Mouse (Mus musculus): ENCODE data around the gene Ugt1a6a. TPM values are rescaled to one million over a fixed set of nuclear protein-coding genes. Genes with fewer than 3 reads are reported as not detected.

The Ugt1a6a gene
- polyA plus RNA-seq, 1 experiment from 2014 or later, result 3.2 TPM

DNA sequence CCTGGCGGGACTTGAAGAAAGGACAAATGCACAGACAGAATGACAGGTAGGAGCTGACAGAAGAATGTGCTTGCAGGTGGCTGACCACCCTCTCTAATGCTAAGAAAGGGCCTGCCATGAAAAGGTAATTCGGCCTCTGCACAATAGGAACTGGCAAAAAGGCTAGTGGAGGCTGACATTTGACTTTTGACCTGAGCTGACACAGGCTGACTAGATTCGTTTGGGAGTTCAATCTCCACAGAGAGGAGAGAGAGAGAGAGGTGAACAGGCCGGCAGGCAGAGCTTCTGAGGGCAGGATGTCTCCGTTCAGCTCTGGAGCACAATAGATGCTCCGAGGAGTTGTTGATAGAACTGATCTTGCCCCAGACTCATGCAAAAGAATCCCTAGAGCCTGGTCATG is 111.8 kb downstream of the Ugt1a6a start:
- Histone ChIP-seq H3K4me1 (no peaks in the 10 kb centered on the region), H3K4me3 (no peak overlapping the region), H3K9ac (no peak overlapping the region), H3K4me2 (no peak overlapping the region), H3K9me3 (peaks cover 25% of the 10 kb centered on the region), H3K27me3 (no peaks in the 10 kb centered on the region), H3K36me3 (no peaks in the 10 kb centered on the region), H3K27ac (no peak overlapping the region)
- 47% methylated on average over 6 of the region's 6 CpGs for WGBS
- ATAC-seq (ENCODE audit: borderline replicate concordance, extremely low read depth, low FRiP score, low TSS enrichment), result no peak

DNA sequence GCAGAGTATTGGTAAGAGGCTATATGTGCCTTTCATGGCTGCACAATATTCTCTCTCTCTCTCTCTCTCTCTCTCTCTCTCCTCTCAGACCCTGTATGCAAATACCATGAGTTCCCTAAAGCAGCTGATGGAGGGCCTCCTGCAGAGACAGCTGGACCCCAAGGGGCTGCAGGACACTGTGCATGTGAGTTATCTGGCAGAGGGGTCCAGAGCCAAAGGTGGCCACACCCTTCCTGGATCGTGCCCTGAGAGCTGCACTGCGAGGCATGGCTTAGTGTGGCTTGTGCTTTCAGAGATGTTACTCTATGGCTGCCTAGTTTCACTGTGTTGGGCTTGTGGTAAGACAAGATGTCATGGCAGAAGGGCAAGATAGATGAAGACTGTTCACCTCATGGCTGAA is 113.1 kb downstream of the Ugt1a6a start:
- no peak for ATAC-seq (ENCODE audit: borderline replicate concordance, extremely low read depth, low FRiP score, low TSS enrichment)
- no peak overlapping the region for H3K27ac ChIP-seq
- H3K9me3 ChIP-seq, result peaks cover 23% of the 10 kb centered on the region
- no peak overlapping the region for H3K4me2 ChIP-seq
- H3K4me3 ChIP-seq, result no peak overlapping the region
- H3K36me3 ChIP-seq, result no peaks in the 10 kb centered on the region
- WGBS, result 45% methylated on average over 2 of the region's 2 CpGs
- no peaks in the 10 kb centered on the region for H3K4me1 ChIP-seq
- no peak overlapping the region for H3K9ac ChIP-seq
- H3K27me3 ChIP-seq, result no peaks in the 10 kb centered on the region

DNA sequence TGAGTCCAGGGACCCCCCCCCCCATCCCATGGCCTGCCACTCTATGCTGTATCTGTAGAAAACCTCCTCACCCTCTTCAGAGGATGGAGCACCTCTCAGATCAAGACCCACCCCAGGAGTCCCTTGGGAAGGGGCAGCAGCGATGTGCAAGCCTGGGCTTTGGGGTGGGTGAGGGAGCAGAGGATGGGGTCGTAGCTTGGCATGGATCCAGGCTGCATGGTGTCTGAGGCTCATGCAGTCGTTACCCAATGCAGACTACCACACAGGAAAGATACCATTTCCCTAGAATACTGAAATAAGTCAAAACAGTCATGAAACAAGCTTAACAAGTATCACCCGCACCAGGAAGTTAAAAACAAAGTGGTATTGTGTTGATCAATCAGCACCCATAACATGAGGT is 114.0 kb downstream of the Ugt1a6a start:
- no peaks in the 10 kb centered on the region for H3K27me3 ChIP-seq
- no peak overlapping the region for H3K4me2 ChIP-seq
- no peak overlapping the region for H3K9ac ChIP-seq
- H3K27ac ChIP-seq, result no peak overlapping the region
- no peaks in the 10 kb centered on the region for H3K36me3 ChIP-seq
- H3K9me3 ChIP-seq, result peaks cover 19% of the 10 kb centered on the region
- H3K4me3 ChIP-seq, result no peak overlapping the region
- ATAC-seq (ENCODE audit: borderline replicate concordance, extremely low read depth, low FRiP score, low TSS enrichment), result peak; percentile 4; the same call in 1 of the 2 replicates
- no peaks in the 10 kb centered on the region for H3K4me1 ChIP-seq
- 64% methylated on average over 4 of the region's 4 CpGs for WGBS

GRCm38 (mm10) chr1:88249596-88249995 is 115.0 kb downstream of the Ugt1a6a start:
- no peak for ATAC-seq (ENCODE audit: borderline replicate concordance, extremely low read depth, low FRiP score, low TSS enrichment)
- no peaks in the 10 kb centered on the region for H3K4me1 ChIP-seq
- H3K4me2 ChIP-seq, result no peak overlapping the region
- no peaks in the 10 kb centered on the region for H3K36me3 ChIP-seq
- H3K9me3 ChIP-seq, result peaks cover 19% of the 10 kb centered on the region
- 72% methylated on average over 7 of the region's 7 CpGs for WGBS
- H3K27me3 ChIP-seq, result no peaks in the 10 kb centered on the region
- H3K27ac ChIP-seq, result no peak overlapping the region
- H3K4me3 ChIP-seq, result no peak overlapping the region
- H3K9ac ChIP-seq, result no peak overlapping the region

DNA sequence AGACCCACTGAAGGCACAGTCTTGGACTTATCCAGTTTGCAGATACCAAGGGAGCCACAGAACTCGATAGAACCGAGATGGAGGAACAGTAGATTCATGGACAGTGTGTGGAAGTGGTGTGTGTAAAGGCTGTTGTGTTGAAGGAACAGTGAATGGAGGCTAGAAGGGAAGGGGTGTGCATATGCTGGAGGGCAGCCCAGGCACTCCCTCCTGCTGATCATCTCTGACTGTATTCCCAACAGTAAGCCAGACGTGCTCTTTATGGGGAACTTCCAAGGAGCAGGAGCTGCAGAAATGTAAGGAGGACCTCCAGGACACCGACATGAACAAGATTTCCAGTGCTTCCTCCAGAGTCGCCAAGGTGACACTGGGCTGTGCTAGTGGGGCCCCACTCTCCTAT is 115.4 kb downstream of the Ugt1a6a start:
- 78% methylated on average over 5 of the region's 5 CpGs for WGBS
- H3K27me3 ChIP-seq, result no peaks in the 10 kb centered on the region
- no peak overlapping the region for H3K4me2 ChIP-seq
- peaks cover 19% of the 10 kb centered on the region for H3K9me3 ChIP-seq
- no peak overlapping the region for H3K27ac ChIP-seq
- no peak for ATAC-seq (ENCODE audit: borderline replicate concordance, extremely low read depth, low FRiP score, low TSS enrichment)
- no peaks in the 10 kb centered on the region for H3K36me3 ChIP-seq
- no peaks in the 10 kb centered on the region for H3K4me1 ChIP-seq
- no peak overlapping the region for H3K9ac ChIP-seq
- H3K4me3 ChIP-seq, result no peak overlapping the region

DNA sequence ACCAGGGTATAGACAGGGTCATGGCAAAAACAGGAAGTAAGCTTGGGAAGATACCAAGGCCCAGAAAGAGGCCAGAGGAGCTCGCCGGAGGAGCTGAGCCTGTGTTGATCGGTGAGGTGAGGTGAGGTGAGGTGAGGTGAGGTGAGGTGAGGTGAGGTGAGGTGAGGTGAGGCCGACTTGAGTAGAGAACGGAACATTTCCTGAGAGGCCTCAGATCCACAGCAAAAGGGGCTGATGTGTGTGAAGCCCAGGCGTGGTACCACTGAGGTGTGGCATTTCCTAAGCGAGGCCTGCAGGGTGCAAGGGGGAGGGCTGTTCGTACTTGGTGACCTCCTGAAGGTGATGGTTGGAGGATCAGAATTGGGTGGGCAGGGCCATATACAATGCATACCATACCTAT is 118.5 kb downstream of the Ugt1a6a start:
- Histone ChIP-seq H3K9ac (no peak overlapping the region), H3K4me3 (no peak overlapping the region), H3K4me1 (no peaks in the 10 kb centered on the region), H3K9me3 (peaks cover 19% of the 10 kb centered on the region), H3K27ac (no peak overlapping the region), H3K36me3 (no peaks in the 10 kb centered on the region), H3K27me3 (no peaks in the 10 kb centered on the region), H3K4me2 (no peak overlapping the region)
- ATAC-seq (ENCODE audit: borderline replicate concordance, extremely low read depth, low FRiP score, low TSS enrichment), result no peak
- WGBS, result 72% methylated on average over 8 of the region's 8 CpGs

- Histone ChIP-seq H3K27me3 (no peaks in the 10 kb centered on the region), H3K4me1 (no peaks in the 10 kb centered on the region), H3K9ac (no peak overlapping the region), H3K36me3 (no peaks in the 10 kb centered on the region), H3K27ac (no peak overlapping the region), H3K4me2 (no peak overlapping the region), H3K4me3 (no peak overlapping the region), H3K9me3 (peaks cover 19% of the 10 kb centered on the region)
- ATAC-seq (ENCODE audit: borderline replicate concordance, extremely low read depth, low FRiP score, low TSS enrichment), result no peak
- 69% methylated on average over 6 of the region's 6 CpGs for WGBS
These were observed 118.9 kb downstream of the Ugt1a6a start for GRCm38 (mm10) chr1:88253540-88253939.

- no peaks in the 10 kb centered on the region for H3K4me1 ChIP-seq
- H3K27me3 ChIP-seq, result no peaks in the 10 kb centered on the region
- peaks cover 4% of the 10 kb centered on the region; the same call in 1 of the 2 replicates for H3K36me3 ChIP-seq
- no peak overlapping the region for H3K4me3 ChIP-seq
- peaks cover 8% of the 10 kb centered on the region for H3K9me3 ChIP-seq
- H3K4me2 ChIP-seq, result no peak overlapping the region
- H3K9ac ChIP-seq, result no peak overlapping the region
- H3K27ac ChIP-seq, result no peak overlapping the region
- ATAC-seq (ENCODE audit: borderline replicate concordance, extremely low read depth, low FRiP score, low TSS enrichment), result no peak
- 83% methylated on average over 12 of the region's 12 CpGs for WGBS
These were observed 120.3 kb downstream of the Ugt1a6a start for GRCm38 (mm10) chr1:88254793-88255465.

GRCm38 (mm10) chr1:88255466-88255857 is 120.9 kb downstream of the Ugt1a6a start:
- no peak for ATAC-seq (ENCODE audit: borderline replicate concordance, extremely low read depth, low FRiP score, low TSS enrichment)
- Histone ChIP-seq H3K9ac (no peak overlapping the region), H3K36me3 (peaks cover 9% of the 10 kb centered on the region; the same call in 1 of the 2 replicates), H3K4me2 (no peak overlapping the region), H3K27ac (no peak overlapping the region), H3K27me3 (no peaks in the 10 kb centered on the region), H3K9me3 (peaks cover 4% of the 10 kb centered on the region; the same call in 1 of the 2 replicates), H3K4me3 (no peak overlapping the region), H3K4me1 (no peaks in the 10 kb centered on the region)
- 51% methylated on average over 2 of the region's 2 CpGs for WGBS

- ATAC-seq (ENCODE audit: borderline replicate concordance, extremely low read depth, low FRiP score, low TSS enrichment), result no peak
- no peaks in the 10 kb centered on the region; the same call in 1 of the 2 replicates for H3K9me3 ChIP-seq
- H3K4me2 ChIP-seq, result no peak overlapping the region
- H3K27ac ChIP-seq, result no peak overlapping the region
- H3K36me3 ChIP-seq, result peaks cover 15% of the 10 kb centered on the region; the same call in 1 of the 2 replicates
- H3K27me3 ChIP-seq, result no peaks in the 10 kb centered on the region
- H3K4me3 ChIP-seq, result no peak overlapping the region
- 77% methylated on average over 13 of the region's 13 CpGs for WGBS
- H3K4me1 ChIP-seq, result no peaks in the 10 kb centered on the region
- no peak overlapping the region for H3K9ac ChIP-seq
These were observed 121.6 kb downstream of the Ugt1a6a start for GRCm38 (mm10) chr1:88255989-88256754.

DNA sequence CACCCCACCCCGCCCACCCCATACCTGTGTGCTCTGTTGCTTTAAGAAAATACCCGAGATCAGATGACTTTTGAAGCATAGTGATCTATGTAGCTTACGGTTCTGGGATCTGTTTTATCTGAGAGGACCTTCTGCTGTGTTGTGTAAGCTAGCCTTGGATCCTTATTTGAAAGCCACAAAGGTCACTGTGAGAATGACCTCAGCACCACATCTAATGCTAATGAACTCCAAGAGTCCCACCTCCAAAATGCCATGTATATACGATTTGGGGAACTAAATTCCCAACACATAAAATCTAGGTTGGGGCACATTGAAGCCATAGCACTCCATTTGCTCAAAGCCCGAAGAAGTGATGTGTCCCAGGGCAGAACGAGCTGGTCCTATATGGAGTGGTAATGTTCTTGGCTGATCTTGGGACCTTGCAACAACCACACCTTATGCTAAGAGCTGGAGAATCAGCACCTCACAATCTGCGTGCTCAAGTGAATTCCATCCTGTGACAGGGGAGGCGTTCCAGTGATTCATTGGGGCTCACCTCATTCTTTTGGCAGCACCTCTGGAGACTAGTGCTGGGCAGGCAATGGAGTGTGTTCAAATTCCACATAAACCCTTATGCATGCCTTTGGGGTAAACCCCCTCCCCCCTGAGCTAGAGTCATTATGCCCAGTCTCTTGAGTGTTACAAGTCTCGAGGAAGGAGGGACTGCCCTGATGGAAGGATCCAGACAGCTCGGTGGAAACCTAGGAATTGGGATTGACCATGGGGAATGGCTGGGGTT is 122.5 kb downstream of the Ugt1a6a start:
- Histone ChIP-seq H3K27ac (no peak overlapping the region), H3K4me3 (no peak overlapping the region), H3K9ac (no peak overlapping the region), H3K9me3 (no peaks in the 10 kb centered on the region; the same call in 1 of the 2 replicates), H3K27me3 (no peaks in the 10 kb centered on the region), H3K36me3 (peaks cover 24% of the 10 kb centered on the region), H3K4me1 (no peaks in the 10 kb centered on the region), H3K4me2 (no peak overlapping the region)
- ATAC-seq (ENCODE audit: borderline replicate concordance, extremely low read depth, low FRiP score, low TSS enrichment), result no peak
- 71% methylated on average over 10 of the region's 10 CpGs for WGBS

GRCm38 (mm10) chr1:88257681-88258080 is 123.1 kb downstream of the Ugt1a6a start:
- Histone ChIP-seq H3K9me3 (no peaks in the 10 kb centered on the region; the same call in 1 of the 2 replicates), H3K27me3 (no peaks in the 10 kb centered on the region), H3K36me3 (peaks cover 30% of the 10 kb centered on the region), H3K4me2 (no peak overlapping the region), H3K4me3 (no peak overlapping the region), H3K9ac (no peak overlapping the region), H3K27ac (no peak overlapping the region), H3K4me1 (no peaks in the 10 kb centered on the region)
- WGBS, result 81% methylated on average over 6 of the region's 6 CpGs
- no peak for ATAC-seq (ENCODE audit: borderline replicate concordance, extremely low read depth, low FRiP score, low TSS enrichment)

Data from lung, embryonic 15.5 days (tissue).